In the genomic region with DNA sequence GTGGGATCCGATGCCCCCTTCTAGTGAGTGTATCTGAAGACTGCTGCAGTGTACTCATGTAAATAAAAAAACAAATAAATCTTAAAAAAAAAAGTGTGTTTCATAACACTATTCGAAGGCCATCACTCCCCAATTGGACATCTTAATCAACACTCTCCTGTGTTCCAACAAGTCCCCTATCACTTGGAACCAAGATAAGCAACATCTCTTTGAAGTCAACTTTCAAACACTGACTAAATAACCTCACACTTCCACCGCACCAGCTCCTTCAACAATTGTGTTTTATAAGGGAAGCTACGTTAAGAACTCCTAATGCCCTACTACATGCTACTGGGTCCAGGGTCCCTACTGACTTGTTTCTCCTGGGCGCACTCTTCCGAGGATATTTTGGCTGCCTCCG, we compare ENCODE assay signal across 8 mouse cellular contexts. TPM values are rescaled to one million over a fixed set of nuclear protein-coding genes. Genes with fewer than 3 reads are reported as not detected.
A peak's percentile ranks its signal among the peaks of the same experiment; 100 is the strongest.
DNase-seq lines count a peak whose midpoint lies in the region; ATAC-seq and TF ChIP-seq lines count a peak whose summit lies in the region.

No protein-coding gene starts in this region.

- TF ChIP-seq POLR2A in cortical plate, adult 2 months (IDR thresholded peaks at IDR 0.05; ENCODE audit: extremely low read depth, insufficient read depth, low read length) = no peak

- DNase-seq in kidney, postnatal 0 days (ENCODE audit: low spot score) = no peak
- DNase-seq in kidney, postnatal 10 days = no peak
- DNase-seq in hindbrain, postnatal 0 days (ENCODE audit: low spot score) = no peak
- no peak for DNase-seq in MN1 (ENCODE audit: low spot score)
- no peak for DNase-seq in cerebellum, postnatal 10 days
- DNase-seq in layer of hippocampus, postnatal 14 days (ENCODE audit: low spot score in 2 of 2) = no peak

- no peak for TF ChIP-seq CTCF in kidney, postnatal 0 days (IDR thresholded peaks at IDR 0.05; ENCODE audit: low read depth)
- TF ChIP-seq CTCF in cortical plate, adult 2 months (IDR thresholded peaks at IDR 0.05; ENCODE audit: extremely low read depth, insufficient read depth, low read length) = no peak
- TF ChIP-seq CTCF in hindbrain, postnatal 0 days (IDR thresholded peaks at IDR 0.05; ENCODE audit: low read depth) = no peak

- H3K9ac ChIP-seq in kidney, postnatal 0 days (ENCODE audit: low read depth, low read length) = peak overlapping the region; percentile 81
- H3K9ac ChIP-seq in hindbrain, postnatal 0 days (replicated peaks; ENCODE audit: low read length) = peak overlapping the region; percentile 75
- H3K9ac ChIP-seq in midbrain, embryonic 16.5 days (ENCODE audit: low read depth, low read length) = peak overlapping the region; percentile 84

- peaks cover 19% of the 10 kb centered on the region; the same call in 1 of the 2 replicates for H3K36me3 ChIP-seq in kidney, postnatal 0 days (ENCODE audit: insufficient read depth, low read length)
- H3K36me3 ChIP-seq in hindbrain, postnatal 0 days (ENCODE audit: insufficient read depth, low read length) = peaks cover 22% of the 10 kb centered on the region
- H3K36me3 ChIP-seq in midbrain, embryonic 16.5 days (ENCODE audit: control insufficient read depth, insufficient read depth, low read length) = peaks cover 13% of the 10 kb centered on the region

- ATAC-seq in kidney, postnatal 0 days (replicated peaks; ENCODE audit: low FRiP score, low read depth) = no peak
- ATAC-seq in hindbrain, postnatal 0 days = no peak
- ATAC-seq in midbrain, embryonic 16.5 days = no peak

- peak overlapping the region; percentile 19; the same call in 1 of the 2 replicates for H3K27ac ChIP-seq in kidney, postnatal 0 days
- H3K27ac ChIP-seq in cortical plate, adult 2 months (ENCODE audit: insufficient read depth, low read length) = no peak overlapping the region
- H3K27ac ChIP-seq in hindbrain, postnatal 0 days = peak overlapping the region; percentile 95; the same call in 1 of the 2 replicates
- no peak overlapping the region; the same call in 1 of the 2 replicates for H3K27ac ChIP-seq in midbrain, embryonic 16.5 days (ENCODE audit: low read length)

- H3K4me3 ChIP-seq in kidney, postnatal 0 days (replicated peaks; ENCODE audit: low read depth, low read length) = peak overlapping the region; percentile 68
- peak overlapping the region; percentile 55 for H3K4me3 ChIP-seq in cortical plate, adult 2 months (ENCODE audit: insufficient read depth, low read length)
- H3K4me3 ChIP-seq in hindbrain, postnatal 0 days (ENCODE audit: low read length) = peak overlapping the region; percentile 77
- peak overlapping the region; percentile 67 for H3K4me3 ChIP-seq in midbrain, embryonic 16.5 days (ENCODE audit: low read depth, low read length)

- WGBS in kidney, postnatal 0 days = 3% methylated on average over 7 of the region's 7 CpGs
- WGBS in hindbrain, postnatal 0 days = 9% methylated on average over 7 of the region's 7 CpGs
- 7% methylated on average over 7 of the region's 7 CpGs for WGBS in midbrain, embryonic 16.5 days

- peak overlapping the region; percentile 78 for H3K4me2 ChIP-seq in kidney, postnatal 0 days (ENCODE audit: low read length)
- H3K4me2 ChIP-seq in hindbrain, postnatal 0 days (ENCODE audit: low read depth, low read length) = peak overlapping the region; percentile 70
- H3K4me2 ChIP-seq in midbrain, embryonic 16.5 days (ENCODE audit: low read length) = peak overlapping the region; percentile 73

- peaks cover 22% of the 10 kb centered on the region for H3K4me1 ChIP-seq in kidney, postnatal 0 days (replicated peaks; ENCODE audit: insufficient read depth, low read length)
- H3K4me1 ChIP-seq in cortical plate, adult 2 months (ENCODE audit: control insufficient read depth, insufficient read depth, low read length) = 0 out of 2 replicates have a peak, but pooled peaks cover 2% of the 10 kb centered on the region
- peaks cover 17% of the 10 kb centered on the region for H3K4me1 ChIP-seq in hindbrain, postnatal 0 days (ENCODE audit: insufficient read depth, low read length)
- peaks cover 27% of the 10 kb centered on the region for H3K4me1 ChIP-seq in midbrain, embryonic 16.5 days (ENCODE audit: control insufficient read depth, insufficient read depth, low read length)

- H3K27me3 ChIP-seq in kidney, postnatal 0 days (ENCODE audit: insufficient read depth, low read length) = no peaks in the 10 kb centered on the region
- no peaks in the 10 kb centered on the region for H3K27me3 ChIP-seq in hindbrain, postnatal 0 days (ENCODE audit: insufficient read depth, low read length)
- no peaks in the 10 kb centered on the region for H3K27me3 ChIP-seq in midbrain, embryonic 16.5 days (ENCODE audit: control insufficient read depth, insufficient read depth, low read depth, low read length)

- no peaks in the 10 kb centered on the region for H3K9me3 ChIP-seq in kidney, postnatal 0 days (replicated peaks; ENCODE audit: low read length)
- H3K9me3 ChIP-seq in hindbrain, postnatal 0 days (ENCODE audit: low read length) = no peaks in the 10 kb centered on the region
- H3K9me3 ChIP-seq in midbrain, embryonic 16.5 days (replicated peaks; ENCODE audit: control insufficient read depth, low read length, poor library complexity, severe bottlenecking) = no peaks in the 10 kb centered on the region

RNA-seq across cellular contexts. Expression of gene Rpl23a, which starts 0.9 kb away (rescaled TPM):
- 1,409 and 1,636 TPM in 2 replicates for polyA plus RNA-seq in kidney, postnatal 0 days (2015; fragmentation: Nextera tagmentation; extraction: Ambion mirVana)
- polyA plus RNA-seq in cortical plate, adult 2 months (2012; rRNA removed) = 1,200 and 1,274 TPM in 2 replicates
- 418 and 469 TPM in 2 replicates for total RNA-seq in hindbrain, postnatal 0 days (2014; rRNA removed)
- polyA plus RNA-seq in hindbrain, postnatal 0 days (2015; fragmentation: Nextera tagmentation; extraction: Ambion mirVana) = 906 and 915 TPM in 2 replicates
- 698 and 713 TPM in 2 replicates for polyA plus RNA-seq in midbrain, embryonic 16.5 days (2015; fragmentation: Nextera tagmentation; extraction: Ambion mirVana)
- 100 to 1,000 TPM; 674 to 733 TPM for total RNA-seq in layer of hippocampus, postnatal 14 days (2021)

RNA-seq across cellular contexts. Expression of gene Rab34, which starts 5.8 kb away (rescaled TPM):
- polyA plus RNA-seq in kidney, postnatal 0 days (2015; fragmentation: Nextera tagmentation; extraction: Ambion mirVana) = 129 and 131 TPM in 2 replicates
- polyA plus RNA-seq in cortical plate, adult 2 months (2012; rRNA removed) = 46.6 and 56.0 TPM in 2 replicates
- total RNA-seq in hindbrain, postnatal 0 days (2014; rRNA removed) = 85.6 and 96.4 TPM in 2 replicates
- polyA plus RNA-seq in hindbrain, postnatal 0 days (2015; fragmentation: Nextera tagmentation; extraction: Ambion mirVana) = 63.5 and 76.2 TPM in 2 replicates
- 49.9 and 55.7 TPM in 2 replicates for polyA plus RNA-seq in midbrain, embryonic 16.5 days (2015; fragmentation: Nextera tagmentation; extraction: Ambion mirVana)
- 10 to 100 TPM; 34.1 to 40.0 TPM for total RNA-seq in layer of hippocampus, postnatal 14 days (2021)

RNA-seq across cellular contexts. Expression of gene Tlcd1, which starts 5.9 kb away (rescaled TPM):
- 43.4 and 46.6 TPM in 2 replicates for polyA plus RNA-seq in kidney, postnatal 0 days (2015; fragmentation: Nextera tagmentation; extraction: Ambion mirVana)
- 83.0 and 84.4 TPM in 2 replicates for polyA plus RNA-seq in cortical plate, adult 2 months (2012; rRNA removed)
- 37.5 and 46.1 TPM in 2 replicates for total RNA-seq in hindbrain, postnatal 0 days (2014; rRNA removed)
- 36.8 and 42.6 TPM in 2 replicates for polyA plus RNA-seq in hindbrain, postnatal 0 days (2015; fragmentation: Nextera tagmentation; extraction: Ambion mirVana)
- 7.4 and 10.1 TPM in 2 replicates for polyA plus RNA-seq in midbrain, embryonic 16.5 days (2015; fragmentation: Nextera tagmentation; extraction: Ambion mirVana)
- 10 to 100 TPM; 33.0 to 37.0 TPM for total RNA-seq in layer of hippocampus, postnatal 14 days (2021)

RNA-seq across cellular contexts. Expression of gene Nek8, which starts 6.0 kb away (rescaled TPM):
- polyA plus RNA-seq in kidney, postnatal 0 days (2015; fragmentation: Nextera tagmentation; extraction: Ambion mirVana) = 18.2 and 19.9 TPM in 2 replicates
- polyA plus RNA-seq in cortical plate, adult 2 months (2012; rRNA removed) = 5.4 and 6.2 TPM in 2 replicates
- 7.6 and 11.8 TPM in 2 replicates for total RNA-seq in hindbrain, postnatal 0 days (2014; rRNA removed)
- polyA plus RNA-seq in hindbrain, postnatal 0 days (2015; fragmentation: Nextera tagmentation; extraction: Ambion mirVana) = 7.3 and 7.7 TPM in 2 replicates
- polyA plus RNA-seq in midbrain, embryonic 16.5 days (2015; fragmentation: Nextera tagmentation; extraction: Ambion mirVana) = 4.8 and 6.6 TPM in 2 replicates
- total RNA-seq in layer of hippocampus, postnatal 14 days (2021) = 1 to 10 TPM; 4.2 to 4.7 TPM

RNA-seq across cellular contexts. Expression of gene Proca1, which starts 10.7 kb away (rescaled TPM):
- polyA plus RNA-seq in kidney, postnatal 0 days (2015; fragmentation: Nextera tagmentation; extraction: Ambion mirVana) = 3.1 and 3.2 TPM in 2 replicates
- 6.2 TPM in 2 replicates for polyA plus RNA-seq in cortical plate, adult 2 months (2012; rRNA removed)
- total RNA-seq in hindbrain, postnatal 0 days (2014; rRNA removed) = 1.9 and 4.9 TPM in 2 replicates
- polyA plus RNA-seq in hindbrain, postnatal 0 days (2015; fragmentation: Nextera tagmentation; extraction: Ambion mirVana) = 5.6 and 5.8 TPM in 2 replicates
- polyA plus RNA-seq in midbrain, embryonic 16.5 days (2015; fragmentation: Nextera tagmentation; extraction: Ambion mirVana) = 2.3 and 2.6 TPM in 2 replicates
- total RNA-seq in layer of hippocampus, postnatal 14 days (2021) = 1 to 10 TPM; 6.7 to 6.9 TPM

Comparison
In these comparisons a context has a peak if more than half of its experiments do, and no peak if none do; other contexts are left out.
1. H3K27ac ChIP-seq: peak in kidney, postnatal 0 days (single experiment) and hindbrain, postnatal 0 days (single experiment); none in cortical plate, adult 2 months (single experiment) and midbrain, embryonic 16.5 days (single experiment).
2. Peak in every context shown above with its lines, with median percentiles within 50 percentile points of each other: H3K4me2 ChIP-seq, H3K4me3 ChIP-seq and H3K9ac ChIP-seq.